Mouse (Mus musculus): ENCODE results near the gene Ccdc153. TPM values are rescaled to one million over a fixed set of nuclear protein-coding genes. Genes with fewer than 3 reads are reported as not detected.
A peak's percentile ranks its signal among the peaks of the same experiment; 100 is the strongest.

The Ccdc153 gene
- polyA plus RNA-seq, 1 experiment from 2014 or later, result not detected

- WGBS (ENCODE audit: insufficient replicate concordance), result 63% methylated on average over 5 of the region's 5 CpGs
- Histone ChIP-seq H3K4me3 (replicated peaks) (no peak overlapping the region), H3K36me3 (no peaks in the 10 kb centered on the region), H3K9me3 (replicated peaks) (no peaks in the 10 kb centered on the region), H3K27ac (no peak overlapping the region), H3K27me3 (peaks cover 12% of the 10 kb centered on the region; the same call in 1 of the 2 replicates), H3K4me2 (no peak overlapping the region), H3K9ac (no peak overlapping the region), H3K4me1 (replicated peaks) (no peaks in the 10 kb centered on the region)
- ATAC-seq (ENCODE audit: low read depth) (no peak), DNase-seq (no peak)
Measured at GRCm38 (mm10) chr9:44240911-44241310, 435 bp downstream of the Ccdc153 start.

DNA sequence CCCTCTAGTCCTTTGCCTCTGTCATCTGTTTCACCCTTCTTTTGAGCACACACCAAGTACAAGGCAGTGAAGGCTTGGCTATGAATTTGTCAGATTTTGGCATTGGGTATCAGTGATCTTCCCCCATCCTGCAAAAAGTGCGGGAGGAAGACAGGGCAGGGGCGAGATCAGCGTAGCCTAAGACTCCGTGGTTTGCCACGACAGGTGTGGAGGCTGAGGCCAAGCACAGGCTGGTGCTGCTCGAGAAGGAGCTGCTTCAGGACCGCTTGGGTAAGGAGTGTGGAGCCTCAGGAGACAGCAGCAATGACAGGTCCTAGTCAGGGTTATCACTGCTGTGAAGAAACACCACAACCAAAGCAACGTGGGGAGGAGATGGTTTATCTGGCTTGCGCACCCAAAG is 942 bp downstream of the Ccdc153 start:
- 40% methylated on average over 9 of the region's 9 CpGs for WGBS (ENCODE audit: insufficient replicate concordance)
- H3K36me3 ChIP-seq, result no peaks in the 10 kb centered on the region
- no peaks in the 10 kb centered on the region for H3K4me1 ChIP-seq (replicated peaks)
- H3K9me3 ChIP-seq (replicated peaks), result no peaks in the 10 kb centered on the region
- DNase-seq (no peak), ATAC-seq (ENCODE audit: low read depth) (no peak)
- no peak overlapping the region for H3K9ac ChIP-seq
- H3K27me3 ChIP-seq, result peaks cover 12% of the 10 kb centered on the region; the same call in 1 of the 2 replicates
- H3K4me2 ChIP-seq, result no peak overlapping the region
- no peak overlapping the region for H3K4me3 ChIP-seq (replicated peaks)
- no peak overlapping the region for H3K27ac ChIP-seq

- Histone ChIP-seq H3K4me2 (no peak overlapping the region), H3K4me1 (replicated peaks) (peaks cover 9% of the 10 kb centered on the region; the same call in 1 of the 2 replicates), H3K36me3 (no peaks in the 10 kb centered on the region), H3K9ac (no peak overlapping the region), H3K27me3 (peaks cover 13% of the 10 kb centered on the region; the same call in 1 of the 2 replicates), H3K4me3 (replicated peaks) (no peak overlapping the region), H3K9me3 (replicated peaks) (no peaks in the 10 kb centered on the region), H3K27ac (no peak overlapping the region)
- ATAC-seq (ENCODE audit: low read depth) (no peak), DNase-seq (no peak)
- 58% methylated on average over 2 of the region's 2 CpGs for WGBS (ENCODE audit: insufficient replicate concordance)
Measured at GRCm38 (mm10) chr9:44243621-44244020, 3.1 kb downstream of the Ccdc153 start.

DNA sequence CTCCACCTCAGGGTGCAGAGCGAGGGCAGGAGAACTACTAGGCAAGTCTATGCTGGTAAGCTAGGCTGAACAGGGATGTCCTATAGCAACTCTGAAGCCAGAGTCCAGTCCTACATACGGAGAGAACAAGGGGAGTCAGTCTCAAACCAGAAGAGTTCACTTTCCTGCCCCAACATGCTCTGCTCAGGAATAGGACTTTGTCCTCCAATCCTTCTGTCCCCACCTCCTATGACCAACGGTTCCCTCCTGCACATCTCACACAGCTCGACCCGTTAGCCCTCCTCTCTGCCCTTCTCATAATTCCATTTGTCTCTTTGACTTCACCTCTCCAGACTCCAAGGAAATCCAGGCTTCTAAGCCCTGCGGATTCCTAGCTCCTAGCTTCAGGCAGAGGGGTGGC is 7.4 kb downstream of the Ccdc153 start:
- H3K4me2 ChIP-seq, result no peak overlapping the region
- H3K27me3 ChIP-seq, result peaks cover 4% of the 10 kb centered on the region; the same call in 1 of the 2 replicates
- DNase-seq, result no peak
- no peaks in the 10 kb centered on the region for H3K9me3 ChIP-seq (replicated peaks)
- H3K27ac ChIP-seq, result no peak overlapping the region
- peaks cover 28% of the 10 kb centered on the region for H3K4me1 ChIP-seq (replicated peaks)
- WGBS (ENCODE audit: insufficient replicate concordance), result 55% methylated on average over 6 of the region's 6 CpGs
- H3K4me3 ChIP-seq (replicated peaks), result no peak overlapping the region
- no peaks in the 10 kb centered on the region for H3K36me3 ChIP-seq
- no peak for ATAC-seq (ENCODE audit: low read depth)
- no peak overlapping the region for H3K9ac ChIP-seq

DNA sequence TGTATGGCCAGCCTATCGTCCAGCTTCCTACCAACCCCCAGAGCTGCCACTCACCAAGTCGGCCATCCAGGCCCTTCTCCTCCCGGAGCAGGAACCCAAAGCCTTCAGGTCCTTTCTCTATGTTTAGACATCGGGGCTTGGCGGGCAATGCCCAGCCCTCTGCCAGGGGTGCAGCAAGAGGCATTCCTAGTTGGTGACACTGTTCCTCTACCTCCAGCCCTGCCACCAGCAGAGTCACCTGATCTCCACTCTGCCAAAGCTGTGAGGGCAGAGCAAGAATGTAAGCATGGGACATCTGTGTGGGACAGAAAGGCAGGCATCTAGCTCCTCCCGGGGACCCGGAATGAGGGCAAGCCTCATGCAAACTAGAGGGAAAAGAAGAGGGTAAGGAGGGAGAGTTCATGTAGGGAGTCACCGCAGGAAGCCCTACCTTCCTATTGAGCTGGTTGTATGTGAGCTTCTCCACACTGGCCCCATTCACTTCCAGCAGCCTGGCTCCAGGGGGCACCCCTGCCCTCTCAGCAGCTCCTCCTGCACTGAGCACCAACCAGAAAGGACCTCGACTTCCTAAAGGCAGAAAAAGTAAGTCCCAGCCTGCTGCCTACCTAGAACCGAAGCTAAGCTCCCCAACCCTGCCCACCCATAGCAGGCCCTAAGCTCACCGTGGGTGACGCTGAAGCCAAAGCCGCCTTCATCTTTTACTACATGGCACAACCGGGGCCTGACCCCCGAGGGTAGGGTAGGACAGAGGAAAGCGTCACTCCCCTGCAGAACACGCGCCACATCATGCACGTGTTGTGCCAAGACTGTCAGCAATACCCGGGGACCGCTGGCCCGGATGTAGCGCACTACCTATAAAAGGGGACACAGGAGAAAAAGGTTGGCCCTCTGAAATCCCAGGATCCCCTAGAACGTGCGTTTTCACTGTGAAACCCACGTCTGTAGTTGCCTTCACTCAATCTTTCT is 9.0 kb downstream of the Ccdc153 start:
- peak; percentile 50 for DNase-seq
- Histone ChIP-seq H3K9me3 (replicated peaks) (no peaks in the 10 kb centered on the region), H3K27ac (no peak overlapping the region), H3K4me2 (peak overlapping the region; percentile 35), H3K4me3 (replicated peaks) (no peak overlapping the region), H3K36me3 (no peaks in the 10 kb centered on the region), H3K4me1 (replicated peaks) (peaks cover 28% of the 10 kb centered on the region), H3K27me3 (peaks cover 4% of the 10 kb centered on the region; the same call in 1 of the 2 replicates), H3K9ac (no peak overlapping the region)
- 41% methylated on average over 26 of the region's 26 CpGs for WGBS (ENCODE audit: insufficient replicate concordance)
- peak; percentile 73 for ATAC-seq (ENCODE audit: low read depth)

- Histone ChIP-seq H3K4me3 (replicated peaks) (no peak overlapping the region), H3K27ac (no peak overlapping the region), H3K27me3 (peaks cover 4% of the 10 kb centered on the region; the same call in 1 of the 2 replicates), H3K4me2 (no peak overlapping the region), H3K9ac (no peak overlapping the region), H3K4me1 (replicated peaks) (peaks cover 28% of the 10 kb centered on the region), H3K36me3 (no peaks in the 10 kb centered on the region), H3K9me3 (replicated peaks) (no peaks in the 10 kb centered on the region)
- WGBS (ENCODE audit: insufficient replicate concordance), result 31% methylated on average over 4 of the region's 4 CpGs
- no peak for DNase-seq
- ATAC-seq (ENCODE audit: low read depth), result no peak
Measured at GRCm38 (mm10) chr9:44250445-44250844, 10.0 kb downstream of the Ccdc153 start.

- H3K27ac ChIP-seq, result no peak within 1 kb of the TSS
- no peaks in the 10 kb centered on the region for H3K9me3 ChIP-seq (replicated peaks)
- H3K27me3 ChIP-seq, result peaks cover 4% of the 10 kb centered on the region; the same call in 1 of the 2 replicates
- no peaks in the 10 kb centered on the region for H3K36me3 ChIP-seq
- peaks cover 30% of the 10 kb centered on the region for H3K4me1 ChIP-seq (replicated peaks)
- no peak within 1 kb of the TSS for H3K4me2 ChIP-seq
- ATAC-seq (ENCODE audit: low read depth) (no peak), DNase-seq (no peak)
- no peak within 1 kb of the TSS for H3K4me3 ChIP-seq (replicated peaks)
- H3K9ac ChIP-seq, result no peak within 1 kb of the TSS
- 74% methylated on average over 10 of the region's 10 CpGs for WGBS (ENCODE audit: insufficient replicate concordance)
Measured at GRCm38 (mm10) chr9:44251314-44251713, 10.8 kb downstream of the Ccdc153 start, which contains the start of gene Pdzd3. Gene Pdzd3, minus strand, starts transcription at chr9:44251471.

DNA sequence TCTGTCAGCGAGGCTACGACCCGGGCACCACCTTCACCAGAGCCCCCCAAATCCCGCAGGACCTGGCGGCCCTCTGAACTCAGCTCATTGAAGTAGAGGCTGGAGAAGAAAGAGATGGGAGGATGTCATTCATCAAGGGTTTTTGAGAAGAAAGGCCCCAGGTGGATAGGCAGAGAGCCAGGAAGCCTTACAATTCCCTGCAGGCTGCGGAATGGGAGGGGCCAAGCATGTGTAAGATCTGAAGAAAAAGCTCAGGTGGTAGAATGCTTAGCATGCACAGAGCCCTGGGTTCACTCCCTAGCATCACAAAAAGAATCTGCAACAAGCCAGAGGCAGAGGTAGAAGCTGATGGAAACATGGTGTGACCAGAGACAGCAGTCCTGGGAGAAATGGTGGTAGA is 13.0 kb downstream of the Ccdc153 start:
- Histone ChIP-seq H3K4me3 (replicated peaks) (no peak overlapping the region), H3K4me2 (no peak overlapping the region), H3K9ac (no peak overlapping the region), H3K9me3 (replicated peaks) (no peaks in the 10 kb centered on the region), H3K36me3 (no peaks in the 10 kb centered on the region), H3K27ac (no peak overlapping the region), H3K4me1 (replicated peaks) (peaks cover 21% of the 10 kb centered on the region), H3K27me3 (peaks cover 4% of the 10 kb centered on the region; the same call in 1 of the 2 replicates)
- 80% methylated on average over 6 of the region's 6 CpGs for WGBS (ENCODE audit: insufficient replicate concordance)
- DNase-seq (no peak), ATAC-seq (ENCODE audit: low read depth) (no peak)

GRCm38 (mm10) chr9:44254508-44255135 is 14.1 kb downstream of the Ccdc153 start:
- no peak overlapping the region for H3K27ac ChIP-seq
- peaks cover 14% of the 10 kb centered on the region for H3K4me1 ChIP-seq (replicated peaks)
- H3K9ac ChIP-seq, result no peak overlapping the region
- H3K4me2 ChIP-seq, result no peak overlapping the region
- no peaks in the 10 kb centered on the region for H3K36me3 ChIP-seq
- no peaks in the 10 kb centered on the region for H3K9me3 ChIP-seq (replicated peaks)
- H3K27me3 ChIP-seq, result no peaks in the 10 kb centered on the region
- no peak overlapping the region for H3K4me3 ChIP-seq (replicated peaks)
- DNase-seq, result no peak
- ATAC-seq (ENCODE audit: low read depth), result no peak
- WGBS (ENCODE audit: insufficient replicate concordance), result 47% methylated on average over 5 of the region's 5 CpGs

GRCm38 (mm10) chr9:44255136-44255521 is 14.7 kb downstream of the Ccdc153 start:
- no peaks in the 10 kb centered on the region for H3K36me3 ChIP-seq
- H3K27me3 ChIP-seq, result no peaks in the 10 kb centered on the region
- ATAC-seq (ENCODE audit: low read depth) (no peak), DNase-seq (no peak)
- no peaks in the 10 kb centered on the region for H3K9me3 ChIP-seq (replicated peaks)
- H3K4me3 ChIP-seq (replicated peaks), result no peak overlapping the region
- no peak overlapping the region for H3K27ac ChIP-seq
- no peak overlapping the region for H3K9ac ChIP-seq
- 74% methylated on average over 6 of the region's 6 CpGs for WGBS (ENCODE audit: insufficient replicate concordance)
- no peak overlapping the region for H3K4me2 ChIP-seq
- H3K4me1 ChIP-seq (replicated peaks), result peaks cover 9% of the 10 kb centered on the region

GRCm38 (mm10) chr9:44256213-44256612 is 15.7 kb downstream of the Ccdc153 start:
- no peak overlapping the region for H3K4me2 ChIP-seq
- no peaks in the 10 kb centered on the region for H3K27me3 ChIP-seq
- DNase-seq (no peak), ATAC-seq (ENCODE audit: low read depth) (no peak)
- no peaks in the 10 kb centered on the region for H3K9me3 ChIP-seq (replicated peaks)
- H3K27ac ChIP-seq, result no peak overlapping the region
- no peak overlapping the region for H3K9ac ChIP-seq
- no peaks in the 10 kb centered on the region for H3K36me3 ChIP-seq
- WGBS (ENCODE audit: insufficient replicate concordance), result 76% methylated on average over 8 of the region's 8 CpGs
- no peak overlapping the region for H3K4me3 ChIP-seq (replicated peaks)
- H3K4me1 ChIP-seq (replicated peaks), result 0 out of 2 replicates have a peak, but pooled peaks cover 2% of the 10 kb centered on the region
